Mouse (Mus musculus): ENCODE data around the gene Adgrf3. TPM values are rescaled to one million over a fixed set of nuclear protein-coding genes. Genes with fewer than 3 reads are reported as not detected.

Adgrf3 gene
- polyA plus RNA-seq (2014; fragmentation: Nextera tagmentation; extraction: Ambion mirVana), result not detected in 2 replicates

DNA sequence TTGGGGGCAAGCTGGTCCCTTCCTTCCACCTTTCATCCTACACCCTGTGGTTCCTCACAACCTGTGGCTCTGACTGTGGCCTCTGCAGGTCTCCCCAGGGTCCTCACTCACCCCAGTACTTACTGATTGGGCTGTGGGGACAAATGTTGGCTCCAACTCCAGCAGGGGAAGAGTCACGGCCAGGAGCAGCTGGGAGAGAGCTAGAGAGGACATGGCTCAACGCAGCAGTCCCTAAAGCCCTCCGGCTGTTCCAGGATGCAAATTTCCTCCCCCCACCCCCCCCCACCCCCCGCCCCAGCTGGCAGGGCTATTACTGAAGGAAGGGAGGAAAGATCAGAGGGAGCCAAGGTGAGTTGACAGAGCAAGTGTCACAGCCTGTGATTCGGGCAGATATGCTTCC is at the start of gene Adgrf3:
Adgrf3 (minus strand) TSS at position 230 of the 400 bp plus-strand sequence.
- Histone ChIP-seq H3K27ac (ENCODE audit: low read depth, low read length) (no peak within 1 kb of the TSS), H3K4me2 (no peak within 1 kb of the TSS), H3K27me3 (replicated peaks; ENCODE audit: control insufficient read depth, insufficient read depth, low read length) (no peaks in the 10 kb centered on the region), H3K4me1 (replicated peaks; ENCODE audit: control insufficient read depth, insufficient read depth, low read length) (no peaks in the 10 kb centered on the region), H3K9ac (ENCODE audit: low read depth, low read length) (no peak within 1 kb of the TSS), H3K9me3 (ENCODE audit: control insufficient read depth, low read length) (no peaks in the 10 kb centered on the region), H3K4me3 (ENCODE audit: low read depth, low read length) (no peak within 1 kb of the TSS), H3K36me3 (ENCODE audit: control insufficient read depth, insufficient read depth, low read length) (no peaks in the 10 kb centered on the region)
- ATAC-seq (replicated peaks; ENCODE audit: low FRiP score) (no peak), DNase-seq (ENCODE audit: low spot score) (no peak)
- WGBS, result 40% methylated on average over 5 of the region's 5 CpGs

DNA sequence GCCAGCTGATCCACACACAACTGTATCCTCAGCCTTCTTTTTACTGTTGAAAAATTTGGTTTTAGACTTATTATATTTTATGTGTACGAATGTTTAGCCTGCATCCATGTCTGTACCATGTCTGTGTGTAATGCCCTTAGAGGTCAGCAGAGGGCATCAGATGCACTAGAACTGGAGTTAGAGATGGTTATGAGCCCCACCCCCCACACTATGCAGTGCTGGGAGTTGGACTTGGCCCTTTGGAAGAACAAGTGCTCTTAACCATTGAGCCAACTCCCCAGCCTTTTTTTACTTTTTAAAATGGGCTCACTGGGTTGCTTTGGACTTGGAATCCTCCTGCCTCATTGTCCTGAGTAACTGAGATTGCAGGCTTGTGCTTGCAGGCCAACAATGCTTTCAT is 42.1 kb upstream of the Adgrf3 start:
- Histone ChIP-seq H3K4me1 (replicated peaks; ENCODE audit: control insufficient read depth, insufficient read depth, low read length) (peaks cover 17% of the 10 kb centered on the region), H3K9me3 (ENCODE audit: control insufficient read depth, low read length) (no peaks in the 10 kb centered on the region), H3K27ac (ENCODE audit: low read depth, low read length) (no peak overlapping the region), H3K9ac (ENCODE audit: low read depth, low read length) (no peak overlapping the region), H3K36me3 (ENCODE audit: control insufficient read depth, insufficient read depth, low read length) (peaks cover 10% of the 10 kb centered on the region), H3K4me2 (no peak overlapping the region), H3K4me3 (ENCODE audit: low read depth, low read length) (no peak overlapping the region), H3K27me3 (replicated peaks; ENCODE audit: control insufficient read depth, insufficient read depth, low read length) (no peaks in the 10 kb centered on the region)
- no peak for ATAC-seq (replicated peaks; ENCODE audit: low FRiP score)
- WGBS, result 93% methylated on average over 1 of the region's 1 CpGs
- DNase-seq (ENCODE audit: low spot score), result no peak

DNA sequence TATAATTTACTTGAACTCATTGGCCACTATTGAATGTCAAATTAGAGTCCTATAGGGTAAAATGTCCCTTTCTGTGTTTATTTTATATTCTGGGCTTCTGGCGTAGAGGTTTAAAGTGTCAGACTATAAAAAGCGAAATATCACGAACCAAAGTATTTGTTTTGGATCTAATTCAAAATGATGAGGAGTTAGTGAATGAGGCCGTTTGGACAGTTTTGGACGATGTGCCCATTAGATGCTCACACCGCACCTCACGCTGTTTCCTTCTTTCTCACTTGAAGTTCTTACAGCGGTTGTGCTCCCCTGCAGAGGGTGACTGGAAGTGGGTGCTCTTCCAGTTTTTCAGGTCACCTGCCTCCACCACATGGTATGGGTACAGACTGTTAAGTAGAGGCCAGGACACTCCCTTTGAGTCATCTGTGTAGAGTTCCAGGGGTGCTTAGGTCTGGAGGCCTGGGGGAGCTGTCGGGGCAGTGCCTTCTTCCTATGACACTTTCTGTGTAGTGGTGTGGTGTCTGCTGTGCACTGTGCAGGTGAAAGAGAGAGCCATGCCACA is 40.4 kb upstream of the Adgrf3 start:
- no peak overlapping the region for H3K4me3 ChIP-seq (ENCODE audit: low read depth, low read length)
- H3K4me2 ChIP-seq, result no peak overlapping the region
- DNase-seq (ENCODE audit: low spot score), result no peak
- no peaks in the 10 kb centered on the region for H3K9me3 ChIP-seq (ENCODE audit: control insufficient read depth, low read length)
- peaks cover 27% of the 10 kb centered on the region for H3K4me1 ChIP-seq (replicated peaks; ENCODE audit: control insufficient read depth, insufficient read depth, low read length)
- no peaks in the 10 kb centered on the region for H3K27me3 ChIP-seq (replicated peaks; ENCODE audit: control insufficient read depth, insufficient read depth, low read length)
- no peak for ATAC-seq (replicated peaks; ENCODE audit: low FRiP score)
- H3K9ac ChIP-seq (ENCODE audit: low read depth, low read length), result no peak overlapping the region
- H3K27ac ChIP-seq (ENCODE audit: low read depth, low read length), result no peak overlapping the region
- WGBS, result 92% methylated on average over 9 of the region's 9 CpGs
- H3K36me3 ChIP-seq (ENCODE audit: control insufficient read depth, insufficient read depth, low read length), result peaks cover 6% of the 10 kb centered on the region; the same call in 1 of the 2 replicates

GRCm38 (mm10) chr5:30243741-30244140 is 38.2 kb upstream of the Adgrf3 start:
- Histone ChIP-seq H3K9ac (ENCODE audit: low read depth, low read length) (no peak overlapping the region), H3K27ac (ENCODE audit: low read depth, low read length) (no peak overlapping the region), H3K4me3 (ENCODE audit: low read depth, low read length) (no peak overlapping the region), H3K27me3 (replicated peaks; ENCODE audit: control insufficient read depth, insufficient read depth, low read length) (no peaks in the 10 kb centered on the region), H3K4me1 (replicated peaks; ENCODE audit: control insufficient read depth, insufficient read depth, low read length) (peaks cover 29% of the 10 kb centered on the region), H3K36me3 (ENCODE audit: control insufficient read depth, insufficient read depth, low read length) (no peaks in the 10 kb centered on the region), H3K9me3 (ENCODE audit: control insufficient read depth, low read length) (no peaks in the 10 kb centered on the region), H3K4me2 (no peak overlapping the region)
- WGBS, result 42% methylated on average over 9 of the region's 9 CpGs
- ATAC-seq (replicated peaks; ENCODE audit: low FRiP score) (no peak), DNase-seq (ENCODE audit: low spot score) (no peak)

GRCm38 (mm10) chr5:30242410-30242809 is 36.9 kb upstream of the Adgrf3 start:
- 54% methylated on average over 1 of the region's 1 CpGs for WGBS
- H3K9me3 ChIP-seq (ENCODE audit: control insufficient read depth, low read length), result no peaks in the 10 kb centered on the region
- no peak overlapping the region for H3K4me2 ChIP-seq
- no peak overlapping the region for H3K4me3 ChIP-seq (ENCODE audit: low read depth, low read length)
- no peak overlapping the region for H3K27ac ChIP-seq (ENCODE audit: low read depth, low read length)
- 0 out of 2 replicates have a peak, but pooled peaks cover 6% of the 10 kb centered on the region for H3K36me3 ChIP-seq (ENCODE audit: control insufficient read depth, insufficient read depth, low read length)
- peaks cover 29% of the 10 kb centered on the region for H3K4me1 ChIP-seq (replicated peaks; ENCODE audit: control insufficient read depth, insufficient read depth, low read length)
- H3K9ac ChIP-seq (ENCODE audit: low read depth, low read length), result no peak overlapping the region
- DNase-seq (ENCODE audit: low spot score), result no peak
- no peaks in the 10 kb centered on the region for H3K27me3 ChIP-seq (replicated peaks; ENCODE audit: control insufficient read depth, insufficient read depth, low read length)
- ATAC-seq (replicated peaks; ENCODE audit: low FRiP score), result no peak

DNA sequence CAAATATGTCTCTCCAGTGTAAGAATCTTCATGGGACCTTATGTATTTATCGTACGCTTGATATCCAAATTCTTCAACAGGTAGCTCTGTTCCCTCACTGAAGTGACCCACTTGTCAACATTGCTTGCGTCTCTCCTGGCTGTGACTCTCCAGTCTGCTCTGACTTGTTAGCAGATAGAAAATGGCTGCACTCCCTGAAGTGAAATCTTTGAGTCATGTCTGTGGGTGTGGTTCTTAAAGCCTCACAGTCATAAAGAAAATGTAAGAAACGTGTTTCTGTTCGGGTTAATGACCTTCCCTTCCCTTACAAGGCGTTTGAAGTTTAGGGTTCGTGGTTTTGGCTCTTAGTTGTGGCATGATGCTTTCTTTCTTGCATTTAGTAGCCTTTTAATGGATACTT is 35.0 kb upstream of the Adgrf3 start:
- peaks cover 35% of the 10 kb centered on the region for H3K4me1 ChIP-seq (replicated peaks; ENCODE audit: control insufficient read depth, insufficient read depth, low read length)
- H3K27ac ChIP-seq (ENCODE audit: low read depth, low read length), result no peak overlapping the region
- no peak overlapping the region for H3K4me3 ChIP-seq (ENCODE audit: low read depth, low read length)
- no peaks in the 10 kb centered on the region for H3K9me3 ChIP-seq (ENCODE audit: control insufficient read depth, low read length)
- DNase-seq (ENCODE audit: low spot score), result no peak
- no peak overlapping the region for H3K9ac ChIP-seq (ENCODE audit: low read depth, low read length)
- H3K36me3 ChIP-seq (ENCODE audit: control insufficient read depth, insufficient read depth, low read length), result 0 out of 2 replicates have a peak, but pooled peaks cover 6% of the 10 kb centered on the region
- no peak for ATAC-seq (replicated peaks; ENCODE audit: low FRiP score)
- H3K4me2 ChIP-seq, result no peak overlapping the region
- WGBS, result 72% methylated on average over 7 of the region's 7 CpGs
- no peaks in the 10 kb centered on the region for H3K27me3 ChIP-seq (replicated peaks; ENCODE audit: control insufficient read depth, insufficient read depth, low read length)

DNA sequence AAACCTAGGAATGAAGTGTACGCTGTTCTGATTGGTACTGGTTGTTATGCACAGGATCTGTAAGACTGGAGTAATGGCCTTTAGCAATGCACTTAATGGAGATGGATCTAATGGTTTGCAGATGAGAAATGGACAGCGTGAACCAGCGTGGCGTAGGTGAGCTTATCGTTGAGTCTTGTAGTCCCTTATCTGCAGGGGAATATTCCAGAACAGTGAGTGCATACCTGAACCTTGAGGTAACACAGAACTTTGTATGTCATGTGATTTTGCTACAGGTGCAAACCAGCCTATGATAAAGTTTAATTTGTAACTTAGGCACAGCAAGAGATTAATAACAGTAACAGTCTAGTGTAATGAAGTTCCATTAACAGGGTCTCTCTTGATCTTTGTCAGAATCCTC is 33.0 kb upstream of the Adgrf3 start:
- 95% methylated on average over 5 of the region's 5 CpGs for WGBS
- ATAC-seq (replicated peaks; ENCODE audit: low FRiP score), result no peak
- Histone ChIP-seq H3K36me3 (ENCODE audit: control insufficient read depth, insufficient read depth, low read length) (0 out of 2 replicates have a peak, but pooled peaks cover 6% of the 10 kb centered on the region), H3K4me2 (no peak overlapping the region), H3K27ac (ENCODE audit: low read depth, low read length) (no peak overlapping the region), H3K4me1 (replicated peaks; ENCODE audit: control insufficient read depth, insufficient read depth, low read length) (peaks cover 35% of the 10 kb centered on the region), H3K4me3 (ENCODE audit: low read depth, low read length) (no peak overlapping the region), H3K27me3 (replicated peaks; ENCODE audit: control insufficient read depth, insufficient read depth, low read length) (no peaks in the 10 kb centered on the region), H3K9ac (ENCODE audit: low read depth, low read length) (no peak overlapping the region), H3K9me3 (ENCODE audit: control insufficient read depth, low read length) (no peaks in the 10 kb centered on the region)
- DNase-seq (ENCODE audit: low spot score), result no peak

DNA sequence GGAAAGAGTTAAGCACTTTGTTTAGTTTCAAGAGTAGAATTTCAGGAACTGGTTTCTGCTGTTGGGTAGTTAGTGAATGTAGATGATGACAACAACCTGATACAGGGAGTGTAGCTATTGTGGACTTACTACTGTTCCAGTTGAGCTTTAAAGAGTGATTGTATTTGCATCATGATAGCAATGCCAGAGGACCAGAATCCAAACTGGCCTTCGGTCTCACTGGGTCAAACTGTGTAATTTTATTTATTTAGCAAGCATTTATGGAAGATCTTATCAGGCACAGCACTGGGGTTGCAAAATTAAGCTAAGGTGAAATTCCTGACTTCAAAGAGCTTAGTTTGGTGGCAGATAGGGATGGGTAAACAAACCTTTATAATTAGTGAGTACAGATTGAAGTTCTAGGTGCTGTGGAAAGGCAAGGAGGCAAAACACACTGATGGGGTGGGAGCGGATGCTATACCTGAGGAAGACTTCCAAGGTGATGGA is 30.2 kb upstream of the Adgrf3 start:
- no peak overlapping the region for H3K9ac ChIP-seq (ENCODE audit: low read depth, low read length)
- 81% methylated on average over 2 of the region's 2 CpGs for WGBS
- H3K9me3 ChIP-seq (ENCODE audit: control insufficient read depth, low read length), result no peaks in the 10 kb centered on the region
- peak overlapping the region; percentile 8; the same call in 1 of the 2 replicates for H3K4me2 ChIP-seq
- peaks cover 25% of the 10 kb centered on the region for H3K4me1 ChIP-seq (replicated peaks; ENCODE audit: control insufficient read depth, insufficient read depth, low read length)
- H3K27ac ChIP-seq (ENCODE audit: low read depth, low read length), result no peak overlapping the region
- 0 out of 2 replicates have a peak, but pooled peaks cover 6% of the 10 kb centered on the region for H3K36me3 ChIP-seq (ENCODE audit: control insufficient read depth, insufficient read depth, low read length)
- ATAC-seq (replicated peaks; ENCODE audit: low FRiP score) (no peak), DNase-seq (ENCODE audit: low spot score) (no peak)
- no peaks in the 10 kb centered on the region for H3K27me3 ChIP-seq (replicated peaks; ENCODE audit: control insufficient read depth, insufficient read depth, low read length)
- H3K4me3 ChIP-seq (ENCODE audit: low read depth, low read length), result no peak overlapping the region

DNA sequence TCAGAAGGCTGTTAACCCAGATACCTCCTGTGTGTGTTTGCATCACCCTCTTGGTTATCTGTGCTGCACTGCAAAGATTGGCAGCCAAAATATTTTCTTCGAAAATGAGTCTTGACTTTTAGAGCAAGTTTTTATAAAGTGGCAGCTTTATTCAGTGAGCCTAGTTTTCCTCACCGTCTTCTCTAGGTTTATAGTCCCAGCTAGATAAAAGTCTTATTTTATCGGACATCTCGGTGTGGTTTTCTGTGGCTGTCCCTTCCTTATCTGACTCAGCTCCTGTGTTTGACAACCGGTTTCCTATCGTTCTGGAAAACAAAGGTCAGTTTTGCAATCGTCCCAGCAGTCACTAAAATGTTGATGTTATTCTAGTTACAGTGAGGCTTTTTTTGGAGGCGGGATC is 28.5 kb upstream of the Adgrf3 start:
- ATAC-seq (replicated peaks; ENCODE audit: low FRiP score) (no peak), DNase-seq (ENCODE audit: low spot score) (no peak)
- 25% methylated on average over 8 of the region's 8 CpGs for WGBS
- Histone ChIP-seq H3K9me3 (ENCODE audit: control insufficient read depth, low read length) (no peaks in the 10 kb centered on the region), H3K4me3 (ENCODE audit: low read depth, low read length) (peak overlapping the region; percentile 74), H3K27ac (ENCODE audit: low read depth, low read length) (peak overlapping the region; percentile 81), H3K9ac (ENCODE audit: low read depth, low read length) (peak overlapping the region; percentile 52), H3K4me1 (replicated peaks; ENCODE audit: control insufficient read depth, insufficient read depth, low read length) (peaks cover 22% of the 10 kb centered on the region), H3K36me3 (ENCODE audit: control insufficient read depth, insufficient read depth, low read length) (peaks cover 8% of the 10 kb centered on the region; the same call in 1 of the 2 replicates), H3K27me3 (replicated peaks; ENCODE audit: control insufficient read depth, insufficient read depth, low read length) (no peaks in the 10 kb centered on the region), H3K4me2 (peak overlapping the region; percentile 88)

Measured in liver, embryonic 11.5 days (tissue).